33 mouse cellular contexts compared by ENCODE assay signal in the genomic region with DNA sequence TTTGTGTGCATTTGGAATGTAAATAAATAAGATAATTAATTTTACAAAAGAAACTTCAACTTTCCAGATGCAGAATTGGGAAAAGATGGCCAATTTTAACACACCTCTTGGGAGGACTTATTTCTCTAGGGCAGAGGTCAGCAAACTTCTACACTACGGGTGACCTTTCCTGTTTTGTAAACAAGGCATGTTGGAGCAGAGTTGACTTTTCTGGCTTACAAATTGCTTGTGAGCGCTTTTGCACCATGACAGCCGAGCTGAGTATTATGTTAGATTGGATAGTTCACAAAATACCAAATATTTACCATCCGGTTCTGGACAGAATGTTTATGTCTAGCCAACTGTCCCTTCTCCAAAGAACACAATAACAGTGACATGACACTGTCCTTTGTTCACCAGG. TPM values are rescaled to one million over a fixed set of nuclear protein-coding genes. Genes with fewer than 3 reads are reported as not detected.
DNase-seq lines count a peak whose midpoint lies in the region; ATAC-seq and TF ChIP-seq lines count a peak whose summit lies in the region.
"Had no signal": no experiment of that assay in that cellular context is flagged by ENCODE, and none has a peak within 500 bp of the region (broad histone marks: within the 10 kb centered on the region; RNA-seq: fewer than 3 reads in every experiment).

No protein-coding gene starts in this region.

- TF ChIP-seq CTCF in liver, adult 2 months (IDR thresholded peaks at IDR 0.05; ENCODE audit: low read depth, low read length) = no peak
- no peak for TF ChIP-seq CTCF in lung, postnatal 0 days (IDR thresholded peaks at IDR 0.05)
- no peak for TF ChIP-seq CTCF in bone marrow macrophage, adult 2 months (IDR thresholded peaks at IDR 0.05; ENCODE audit: low read depth, low read length)

- H3K4me1 ChIP-seq in liver, adult 2 months (ENCODE audit: control insufficient read depth, insufficient read depth, low read length) = peaks cover 15% of the 10 kb centered on the region
- no peaks in the 10 kb centered on the region for H3K4me1 ChIP-seq in lung, postnatal 0 days (ENCODE audit: insufficient read depth, low read depth, low read length)
- H3K4me1 ChIP-seq in bone marrow macrophage, adult 2 months (ENCODE audit: control insufficient read depth, insufficient read depth, low read length) = peaks cover 54% of the 10 kb centered on the region
- H3K4me1 ChIP-seq: forebrain, embryonic 10.5 days; forebrain, embryonic 13.5 days; heart, embryonic 15.5 days; hindbrain, embryonic 10.5 days; hindbrain, embryonic 13.5 days had no signal

- H3K27me3 ChIP-seq in liver, adult 2 months (ENCODE audit: control insufficient read depth, insufficient read depth, low read length) = no peaks in the 10 kb centered on the region
- H3K27me3 ChIP-seq in lung, postnatal 0 days (replicated peaks; ENCODE audit: insufficient read depth, low read length) = no peaks in the 10 kb centered on the region
- H3K27me3 ChIP-seq: forebrain, embryonic 13.5 days; heart, embryonic 15.5 days; hindbrain, embryonic 13.5 days had no signal

- no peak overlapping the region for H3K9ac ChIP-seq in liver, adult 2 months (ENCODE audit: low read depth, low read length)
- H3K9ac ChIP-seq in lung, postnatal 0 days (replicated peaks; ENCODE audit: low read depth) = no peak overlapping the region
- H3K9ac ChIP-seq: forebrain, embryonic 13.5 days; heart, embryonic 15.5 days; hindbrain, embryonic 13.5 days had no signal

- H3K79me2 ChIP-seq in liver, adult 2 months (ENCODE audit: control insufficient read depth, insufficient read depth, low read length) = no peaks in the 10 kb centered on the region

- H3K4me2 ChIP-seq in lung, postnatal 0 days (replicated peaks; ENCODE audit: low read depth, low read length) = no peak overlapping the region
- H3K4me2 ChIP-seq: forebrain, embryonic 13.5 days; heart, embryonic 11.5 days; heart, embryonic 15.5 days; hindbrain, embryonic 13.5 days had no signal

- no peak for ATAC-seq in lung, postnatal 0 days
- ATAC-seq: activated CD4-positive, CD25-positive, alpha-beta regulatory T cell, adult 4 months; forebrain, embryonic 13.5 days; forebrain, embryonic 16.5 days; hindbrain, embryonic 16.5 days had no signal

- WGBS in liver, adult 2 months = 8% methylated on average over 4 of the region's 4 CpGs
- WGBS in lung, postnatal 0 days = 34% methylated on average over 4 of the region's 4 CpGs

- no peak for TF ChIP-seq POLR2A in liver, adult 2 months (IDR thresholded peaks at IDR 0.05; ENCODE audit: extremely low read depth, insufficient read depth, low read length)
- no peak for TF ChIP-seq POLR2A in bone marrow macrophage, adult 2 months (IDR thresholded peaks at IDR 0.05; ENCODE audit: borderline replicate concordance, low read depth, low read length)

- DNase-seq in adrenal gland, postnatal 10 days = peak; percentile 17
- no peak for DNase-seq in adrenal gland, adult 18-20 months (ENCODE audit: low spot score in 2 of 2)
- peak; percentile 97 for DNase-seq in liver, adult 2 months (ENCODE audit: extremely low read depth, low read depth, low spot score)
- no peak for DNase-seq in liver
- DNase-seq in lung, postnatal 0 days (ENCODE audit: low spot score) = peak; percentile 21
- DNase-seq in lung, postnatal 25 days (ENCODE audit: low spot score) = no peak
- DNase-seq in cerebellum, postnatal 10 days = no peak
- DNase-seq: adrenal gland, postnatal 14 days; cerebellum, adult 11-12 months; cerebellum, adult 8-10 months; cerebellum, postnatal 14 days; gastrocnemius, postnatal 10 days; gastrocnemius, postnatal 36 days had no signal

- peak overlapping the region; percentile 65; the same call in 1 of the 2 replicates for H3K27ac ChIP-seq in liver, adult 2 months (replicated peaks; ENCODE audit: insufficient read depth, low read depth, low read length)
- H3K27ac ChIP-seq in lung, postnatal 0 days (ENCODE audit: low read length) = no peak overlapping the region
- H3K27ac ChIP-seq in bone marrow macrophage, adult 2 months (ENCODE audit: insufficient read depth, low read depth, low read length) = peak overlapping the region; percentile 28
- H3K27ac ChIP-seq: forebrain, embryonic 10.5 days; forebrain, embryonic 13.5 days; heart, adult 2 months; heart, embryonic 15.5 days; hindbrain, embryonic 10.5 days; hindbrain, embryonic 13.5 days had no signal

- H3K4me3 ChIP-seq in liver, adult 2 months (ENCODE audit: insufficient read depth, low read depth, low read length) = no peak overlapping the region
- H3K4me3 ChIP-seq in lung, postnatal 0 days (ENCODE audit: low read depth, low read length) = no peak overlapping the region
- no peak overlapping the region for H3K4me3 ChIP-seq in bone marrow macrophage, adult 2 months (ENCODE audit: insufficient read depth, low read length)
- H3K4me3 ChIP-seq: forebrain, embryonic 10.5 days; forebrain, embryonic 13.5 days; heart, adult 2 months; heart, embryonic 15.5 days; hindbrain, embryonic 10.5 days; hindbrain, embryonic 13.5 days had no signal

- no peaks in the 10 kb centered on the region for H3K9me3 ChIP-seq in lung, postnatal 0 days (ENCODE audit: low read length)
- H3K9me3 ChIP-seq: forebrain, embryonic 10.5 days; forebrain, embryonic 13.5 days; heart, embryonic 15.5 days; hindbrain, embryonic 10.5 days; hindbrain, embryonic 13.5 days had no signal

- no peak for TF ChIP-seq EP300 in lung, postnatal 0 days (IDR thresholded peaks at IDR 0.05)

- no peaks in the 10 kb centered on the region for H3K36me3 ChIP-seq in liver, adult 2 months (ENCODE audit: control insufficient read depth, insufficient read depth, low read length)
- H3K36me3 ChIP-seq in lung, postnatal 0 days (ENCODE audit: insufficient read depth, low read length) = no peaks in the 10 kb centered on the region
- H3K36me3 ChIP-seq: forebrain, embryonic 10.5 days; heart, embryonic 15.5 days; hindbrain, embryonic 10.5 days; hindbrain, embryonic 13.5 days had no signal

RNA-seq across cellular contexts. Expression of a gene that starts 8.0 kb away (rescaled TPM):
- total RNA-seq in adrenal gland, postnatal 10 days (2021) = 1 to 10 TPM; 2.0 to 6.2 TPM
- total RNA-seq in adrenal gland, adult 18-20 months (2021) = under 1 TPM; 0.13 to 0.32 TPM
- 10.8 and 13.9 TPM in 2 replicates for total RNA-seq in liver, adult 2 months (2014; rRNA removed)
- 1.3 and 1.5 TPM in 2 replicates for polyA plus RNA-seq in liver, adult 2 months (2012; rRNA removed)
- 9.0 and 13.2 TPM in 2 replicates for polyA plus RNA-seq in lung, postnatal 0 days (2015; fragmentation: Nextera tagmentation; extraction: Ambion mirVana)
- polyA plus RNA-seq in bone marrow macrophage, adult 2 months (2012; ENCODE audit: insufficient read depth, insufficient read length, missing spikeins) = 7.8 and 15.7 TPM in 2 replicates
- total RNA-seq: ES-E14; gastrocnemius, adult 18-20 months; gastrocnemius, postnatal 36 days had no signal
- polyA plus RNA-seq: embryonic facial prominence, embryonic 11.5 days; forebrain, embryonic 10.5 days; forebrain, embryonic 13.5 days; forebrain, embryonic 16.5 days; heart, embryonic 11.5 days had no signal

RNA-seq across cellular contexts. Expression of a gene that starts 22.8 kb away (rescaled TPM):
- total RNA-seq in adrenal gland, postnatal 10 days (2021) = 1 to 10 TPM; 4.2 to 6.7 TPM
- 1 to 10 TPM; 3.4 to 4.2 TPM for total RNA-seq in adrenal gland, adult 18-20 months (2021)
- 1.6 and 3.7 TPM in 2 replicates for total RNA-seq in liver, adult 2 months (2014; rRNA removed)
- 1.5 and 2.1 TPM in 2 replicates for polyA plus RNA-seq in liver, adult 2 months (2012; rRNA removed)
- 2.6 and 3.0 TPM in 2 replicates for polyA plus RNA-seq in lung, postnatal 0 days (2015; fragmentation: Nextera tagmentation; extraction: Ambion mirVana)
- 39.8 and 44.5 TPM in 2 replicates for polyA plus RNA-seq in bone marrow macrophage, adult 2 months (2012; ENCODE audit: insufficient read depth, insufficient read length, missing spikeins)

RNA-seq across cellular contexts. Expression of a gene that starts 53.6 kb away (rescaled TPM):
- not detected for total RNA-seq in adrenal gland, postnatal 10 days (2021)
- total RNA-seq in adrenal gland, adult 18-20 months (2021) = not detected
- total RNA-seq in liver, adult 2 months (2014; rRNA removed) = not detected in 2 replicates
- polyA plus RNA-seq in liver, adult 2 months (2012; rRNA removed) = not detected in 2 replicates
- not detected in 2 replicates for polyA plus RNA-seq in lung, postnatal 0 days (2015; fragmentation: Nextera tagmentation; extraction: Ambion mirVana)
- not detected in 2 replicates for polyA plus RNA-seq in bone marrow macrophage, adult 2 months (2012; ENCODE audit: insufficient read depth, insufficient read length, missing spikeins)
- total RNA-seq: adrenal gland, postnatal 14 days; adrenal gland, postnatal 4 days; ES-E14; gastrocnemius, adult 18-20 months; gastrocnemius, postnatal 10 days; gastrocnemius, postnatal 36 days; granulocyte monocyte progenitor cell, adult 5-6 weeks; heart, adult 2 months; heart, postnatal 10 days; heart, postnatal 36 days had no signal
- polyA plus RNA-seq: activated CD4-positive, CD25-positive, alpha-beta regulatory T cell, adult 4 months; brain, embryonic 14.5 days; embryonic facial prominence, embryonic 11.5 days; embryonic facial prominence, embryonic 14.5 days; forebrain, embryonic 10.5 days; forebrain, embryonic 13.5 days; forebrain, embryonic 16.5 days; heart, adult 2 months; heart, embryonic 11.5 days; heart, embryonic 15.5 days; hindbrain, embryonic 10.5 days; hindbrain, embryonic 13.5 days; hindbrain, embryonic 16.5 days had no signal

Comparison
In these comparisons a context has a peak if more than half of its experiments do, and no peak if none do; other contexts are left out.
1. DNase-seq: peak in adrenal gland, postnatal 10 days (single experiment), liver, adult 2 months (single experiment) and lung, postnatal 0 days (single experiment); none in adrenal gland, adult 18-20 months (0 of 2), liver (single experiment), lung, postnatal 25 days (single experiment) and cerebellum, postnatal 10 days (0 of 2).